Mouse (Mus musculus): ENCODE results near the gene Rexo4.

- TF ChIP-seq CTCF (conservative IDR thresholded peaks at IDR 0.05; ENCODE audit: insufficient read depth, insufficient read length, low read depth, low read length) (no peak), POLR2A (IDR thresholded peaks at IDR 0.05; ENCODE audit: low read depth, low read length) (no peak)
These were observed 49.8 kb downstream of the Rexo4 start for GRCm38 (mm10) chr2:26914148-26914941.
